Mouse (Mus musculus): ENCODE measurements around the gene Zfp629.

Gene Zfp629

DNA sequence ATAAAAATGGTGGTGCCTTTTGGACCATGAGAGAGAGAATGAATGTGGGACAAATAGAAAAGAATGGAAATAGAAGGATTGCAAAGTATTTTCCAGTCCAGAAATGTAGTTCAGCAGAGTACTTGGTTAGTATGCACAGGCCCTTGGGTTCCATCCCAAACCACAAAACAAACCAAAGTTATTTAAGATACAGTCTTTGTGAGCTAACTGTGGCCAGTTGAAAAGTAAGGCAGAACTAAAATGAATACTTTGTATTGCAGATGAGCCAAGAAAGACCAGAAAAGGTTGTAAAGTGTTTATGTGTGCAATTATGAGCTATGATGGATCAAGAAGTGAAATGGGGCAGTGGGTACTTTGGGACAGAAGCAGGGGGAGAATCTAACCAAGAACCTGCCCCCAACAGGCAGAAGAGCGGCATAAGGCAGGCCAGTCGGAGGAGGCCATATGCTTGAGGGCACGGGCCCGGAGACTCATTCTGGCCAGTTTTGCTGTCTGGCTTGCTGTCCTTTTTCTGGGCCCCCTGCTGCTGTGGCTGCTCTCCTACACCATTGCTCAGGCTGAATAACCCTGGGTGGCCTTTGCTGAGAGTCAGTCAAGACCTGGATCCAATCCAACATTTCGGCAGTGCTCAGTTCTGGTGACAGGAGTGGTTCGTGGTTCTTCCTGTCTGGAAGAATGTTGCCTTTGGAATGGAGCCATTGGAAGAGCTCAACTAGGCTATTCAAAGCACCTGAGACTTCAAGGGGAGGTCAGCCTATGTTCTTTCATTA, 51.0 kb downstream of the Zfp629 start:
- no peak for DNase-seq (ENCODE audit: low spot score)

DNA sequence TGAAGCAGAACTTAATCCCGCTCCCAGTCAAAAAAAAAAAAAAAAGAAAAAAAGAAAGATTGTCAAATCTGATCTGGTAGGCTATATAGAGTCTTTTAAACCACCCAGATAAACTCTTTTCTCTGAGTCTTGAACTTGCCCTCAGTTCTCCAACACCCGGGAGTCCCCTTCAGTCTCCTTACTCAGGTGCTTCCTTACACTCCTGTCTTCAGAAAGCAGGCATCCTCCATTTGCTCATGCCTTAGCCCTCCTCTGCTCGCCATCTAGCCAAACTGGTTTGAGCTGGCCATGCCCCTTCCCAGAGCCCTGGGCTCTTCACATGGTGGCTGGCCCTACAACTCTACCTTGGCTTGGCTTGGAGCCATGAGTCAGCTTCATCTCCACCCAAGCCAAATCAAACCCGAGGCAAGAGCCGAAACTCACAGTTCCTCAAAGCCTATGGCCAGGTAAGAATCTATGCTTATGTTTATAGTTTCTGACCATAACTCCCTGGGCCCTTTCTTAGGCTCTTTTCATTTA, 54.2 kb downstream of the Zfp629 start, which contains the start of gene Tmem265:
Tmem265 (plus strand) TSS at position 51 of the 519 bp plus-strand sequence.
- peak; percentile 35 for DNase-seq (ENCODE audit: low spot score)

DNA sequence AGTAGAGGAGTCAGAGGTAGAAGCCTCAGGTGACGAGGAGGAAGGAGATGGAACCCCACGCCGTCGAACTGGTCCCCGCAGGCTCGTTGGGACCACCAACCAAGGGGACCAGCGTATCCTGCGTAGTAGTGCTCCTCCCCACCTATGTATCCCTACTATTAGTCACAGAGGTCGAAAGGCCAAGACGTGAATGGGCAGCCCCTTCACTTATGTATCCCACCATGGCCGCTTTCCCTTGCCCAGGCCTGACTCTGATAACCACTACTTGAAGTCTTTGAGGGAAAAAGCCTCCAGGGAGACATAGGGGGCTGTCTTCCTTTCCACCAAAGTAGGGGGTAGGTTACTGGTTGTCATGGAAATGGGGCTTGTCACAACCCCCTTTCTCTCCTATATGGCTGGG, 55.0 kb downstream of the Zfp629 start:
- no peak for DNase-seq (ENCODE audit: low spot score)
